Mouse (Mus musculus): ENCODE measurements around the gene Coro6. TPM values are rescaled to one million over a fixed set of nuclear protein-coding genes. Genes with fewer than 3 reads are reported as not detected.

Coro6 gene
- polyA plus RNA-seq (2016; fragmentation: Nextera tagmentation; extraction: Ambion mirVana) = 0.13 TPM in 1 of 2 replicates, not detected in the other

GRCm38 (mm10) chr11:77462283-77463100 is at the start of gene Coro6:
Gene Coro6 (plus strand): TSS chr11:77462411.
- peaks cover 18% of the 10 kb centered on the region for H3K4me1 ChIP-seq
- H3K36me3 ChIP-seq = no peaks in the 10 kb centered on the region
- no peak within 1 kb of the TSS for H3K27ac ChIP-seq (replicated peaks)
- H3K4me2 ChIP-seq (replicated peaks) = peak within 1 kb of the TSS; percentile 98
- no peaks in the 10 kb centered on the region for H3K9me3 ChIP-seq
- H3K9ac ChIP-seq (replicated peaks) = peak within 1 kb of the TSS; percentile 60
- peaks cover 75% of the 10 kb centered on the region for H3K27me3 ChIP-seq
- peak within 1 kb of the TSS; percentile 59 for H3K4me3 ChIP-seq
- whole genome bisulfite sequencing = under 1% methylated on average over 61 of the region's 73 CpGs
- 0 out of 2 replicates have a peak, but pooled peaks have one; percentile 30 for ATAC-seq (ENCODE audit: low FRiP score, low read depth)

GRCm38 (mm10) chr11:77414141-77414839 is 47.9 kb upstream of the Coro6 start:
- ATAC-seq (ENCODE audit: low FRiP score, low read depth) = no peak
- WGBS = 89% methylated on average over 2 of the region's 2 CpGs
- no peaks in the 10 kb centered on the region for H3K27me3 ChIP-seq
- no peak overlapping the region for H3K4me2 ChIP-seq (replicated peaks)
- H3K9ac ChIP-seq (replicated peaks) = no peak overlapping the region
- no peak overlapping the region for H3K4me3 ChIP-seq
- H3K9me3 ChIP-seq = no peaks in the 10 kb centered on the region
- no peaks in the 10 kb centered on the region for H3K36me3 ChIP-seq
- no peaks in the 10 kb centered on the region for H3K4me1 ChIP-seq
- H3K27ac ChIP-seq (replicated peaks) = no peak overlapping the region

GRCm38 (mm10) chr11:77416212-77417000 is 45.8 kb upstream of the Coro6 start:
- no peak for ATAC-seq (ENCODE audit: low FRiP score, low read depth)
- no peak overlapping the region for H3K27ac ChIP-seq (replicated peaks)
- H3K9me3 ChIP-seq = no peaks in the 10 kb centered on the region
- no peaks in the 10 kb centered on the region for H3K4me1 ChIP-seq
- H3K4me2 ChIP-seq (replicated peaks) = no peak overlapping the region
- no peak overlapping the region for H3K4me3 ChIP-seq
- no peaks in the 10 kb centered on the region for H3K27me3 ChIP-seq
- no peak overlapping the region for H3K9ac ChIP-seq (replicated peaks)
- H3K36me3 ChIP-seq = peaks cover 4% of the 10 kb centered on the region; the same call in 1 of the 2 replicates
- 80% methylated on average over 4 of the region's 4 CpGs for WGBS

- H3K27me3 ChIP-seq = no peaks in the 10 kb centered on the region
- H3K4me1 ChIP-seq = no peaks in the 10 kb centered on the region
- peaks cover 10% of the 10 kb centered on the region; the same call in 1 of the 2 replicates for H3K36me3 ChIP-seq
- H3K9ac ChIP-seq (replicated peaks) = no peak overlapping the region
- no peak overlapping the region for H3K4me2 ChIP-seq (replicated peaks)
- no peaks in the 10 kb centered on the region for H3K9me3 ChIP-seq
- no peak overlapping the region for H3K4me3 ChIP-seq
- 93% methylated on average over 4 of the region's 4 CpGs for WGBS
- ATAC-seq (ENCODE audit: low FRiP score, low read depth) = no peak
- H3K27ac ChIP-seq (replicated peaks) = no peak overlapping the region
Observed at GRCm38 (mm10) chr11:77418021-77418420, 44.2 kb upstream of the Coro6 start.

DNA sequence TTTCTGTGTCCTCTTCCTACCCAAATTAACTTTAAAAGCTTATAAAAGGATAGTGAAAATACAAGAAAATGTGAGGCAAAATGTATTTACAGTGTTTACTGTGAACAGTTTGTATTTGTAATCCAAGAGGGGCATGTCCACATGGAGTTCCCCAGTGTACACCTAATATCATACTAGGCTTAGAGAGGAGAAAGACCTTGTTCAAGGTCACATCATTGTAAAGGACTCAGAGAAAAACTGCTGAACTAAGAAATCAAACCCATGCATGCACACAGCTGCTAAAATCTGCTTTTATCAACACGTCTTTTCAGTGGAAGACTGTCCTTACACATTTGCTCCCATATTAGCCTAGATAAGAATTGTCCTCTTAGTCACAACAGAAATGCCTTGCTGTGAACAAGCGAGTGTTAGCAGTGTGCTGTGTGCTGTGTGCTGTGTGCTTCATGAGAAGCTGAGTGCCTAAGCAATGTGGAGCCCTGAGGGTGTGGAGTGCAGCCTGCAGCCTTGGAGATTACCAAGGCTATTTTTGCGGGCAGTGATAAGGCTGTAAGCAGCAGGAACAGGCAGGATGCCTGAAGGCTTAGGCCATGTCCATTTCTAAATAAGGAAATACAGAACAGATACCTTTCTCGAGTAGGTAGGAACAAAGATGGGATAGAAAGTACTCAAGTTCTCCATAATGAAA is 38.9 kb upstream of the Coro6 start:
- H3K9ac ChIP-seq (replicated peaks) = no peak overlapping the region
- no peak overlapping the region for H3K27ac ChIP-seq (replicated peaks)
- no peaks in the 10 kb centered on the region for H3K9me3 ChIP-seq
- ATAC-seq (ENCODE audit: low FRiP score, low read depth) = no peak
- no peaks in the 10 kb centered on the region for H3K27me3 ChIP-seq
- H3K4me1 ChIP-seq = no peaks in the 10 kb centered on the region
- WGBS = 83% methylated on average over 4 of the region's 4 CpGs
- H3K4me3 ChIP-seq = no peak overlapping the region
- H3K36me3 ChIP-seq = peaks cover 26% of the 10 kb centered on the region; the same call in 1 of the 2 replicates
- no peak overlapping the region for H3K4me2 ChIP-seq (replicated peaks)

DNA sequence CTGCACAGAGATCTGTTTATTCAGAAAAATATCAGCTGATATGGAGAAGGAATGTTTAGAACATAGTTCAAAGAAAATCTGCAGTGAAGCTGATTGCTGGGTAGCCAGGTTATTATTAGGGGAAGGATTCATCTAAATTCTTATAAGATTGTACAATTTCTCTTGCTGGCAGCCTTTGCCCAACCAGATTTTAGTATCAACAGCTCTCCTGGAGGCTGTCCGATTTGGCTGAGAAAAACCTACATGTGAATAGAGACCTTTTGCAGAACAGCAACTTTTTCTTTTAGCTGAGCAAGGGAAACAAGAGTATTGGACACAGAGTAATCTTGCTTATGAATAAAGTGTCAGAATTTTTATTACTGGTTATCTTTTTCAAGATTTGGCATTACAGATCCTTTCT is 33.8 kb upstream of the Coro6 start:
- WGBS = 84% methylated on average over 1 of the region's 1 CpGs
- Histone ChIP-seq H3K9ac (replicated peaks) (no peak overlapping the region), H3K9me3 (no peaks in the 10 kb centered on the region), H3K36me3 (peaks cover 13% of the 10 kb centered on the region; the same call in 1 of the 2 replicates), H3K4me2 (replicated peaks) (no peak overlapping the region), H3K4me3 (no peak overlapping the region), H3K27ac (replicated peaks) (no peak overlapping the region), H3K27me3 (no peaks in the 10 kb centered on the region), H3K4me1 (no peaks in the 10 kb centered on the region)
- no peak for ATAC-seq (ENCODE audit: low FRiP score, low read depth)

DNA sequence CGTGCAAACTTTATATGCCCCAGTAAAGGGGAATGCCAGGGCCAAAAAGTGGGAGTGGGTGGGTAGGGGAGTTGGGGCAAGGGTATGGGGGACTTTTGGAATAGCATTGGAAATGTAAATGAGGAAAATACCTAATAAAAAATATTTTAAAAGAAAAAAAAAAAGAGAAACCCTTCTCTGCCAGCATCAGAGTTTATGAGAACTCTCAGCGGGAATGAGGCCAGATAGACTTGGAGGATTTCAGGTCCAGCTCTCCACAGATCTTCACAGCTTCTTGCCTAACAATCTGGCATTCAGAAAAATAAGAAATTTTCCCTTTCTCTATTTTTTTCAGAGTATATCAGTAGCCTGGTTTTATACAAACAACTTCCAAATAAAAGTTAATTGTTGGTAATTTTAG is 25.2 kb upstream of the Coro6 start:
- H3K9ac ChIP-seq (replicated peaks) = no peak overlapping the region
- no peak overlapping the region for H3K4me3 ChIP-seq
- no peak overlapping the region for H3K4me2 ChIP-seq (replicated peaks)
- H3K36me3 ChIP-seq = peaks cover 31% of the 10 kb centered on the region
- H3K4me1 ChIP-seq = no peaks in the 10 kb centered on the region
- ATAC-seq (ENCODE audit: low FRiP score, low read depth) = no peak
- no peak overlapping the region for H3K27ac ChIP-seq (replicated peaks)
- no peaks in the 10 kb centered on the region for H3K27me3 ChIP-seq
- H3K9me3 ChIP-seq = no peaks in the 10 kb centered on the region
- 84% methylated on average over 2 of the region's 2 CpGs for WGBS

- 93% methylated on average over 9 of the region's 9 CpGs for WGBS
Observed at GRCm38 (mm10) chr11:77440081-77440480, 22.1 kb upstream of the Coro6 start.

DNA sequence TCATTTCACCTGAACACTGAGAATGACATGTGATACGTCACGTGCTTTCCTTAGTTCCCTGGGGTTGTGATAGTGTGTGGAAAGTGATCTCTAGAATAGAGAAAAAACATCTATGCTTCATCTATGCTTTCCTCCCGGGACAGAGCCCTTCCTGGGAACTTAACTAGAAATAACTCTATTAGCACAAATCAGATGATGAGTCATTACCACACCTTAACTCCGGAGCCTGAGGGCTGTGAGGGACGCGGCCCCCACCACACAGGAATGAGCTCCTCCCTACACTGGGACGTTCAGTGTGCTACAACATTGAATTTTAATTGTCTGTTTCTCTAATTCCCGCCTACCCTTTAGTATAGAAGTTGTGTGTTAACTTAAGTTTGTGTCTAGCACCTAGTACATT is 21.2 kb upstream of the Coro6 start:
- ATAC-seq (ENCODE audit: low FRiP score, low read depth) = no peak
- no peaks in the 10 kb centered on the region for H3K9me3 ChIP-seq
- H3K27me3 ChIP-seq = no peaks in the 10 kb centered on the region
- no peak overlapping the region for H3K9ac ChIP-seq (replicated peaks)
- no peak overlapping the region for H3K4me2 ChIP-seq (replicated peaks)
- H3K4me1 ChIP-seq = no peaks in the 10 kb centered on the region
- H3K27ac ChIP-seq (replicated peaks) = no peak overlapping the region
- no peak overlapping the region for H3K4me3 ChIP-seq
- H3K36me3 ChIP-seq = peaks cover 36% of the 10 kb centered on the region
- WGBS = 93% methylated on average over 8 of the region's 8 CpGs

More at GRCm38 (mm10) chr11:77440081-77440480, 22.1 kb upstream of the Coro6 start:
- no peak overlapping the region for H3K4me2 ChIP-seq (replicated peaks)
- H3K4me3 ChIP-seq = no peak overlapping the region
- no peak overlapping the region for H3K9ac ChIP-seq (replicated peaks)
- H3K36me3 ChIP-seq = peaks cover 36% of the 10 kb centered on the region
- H3K4me1 ChIP-seq = no peaks in the 10 kb centered on the region
- no peaks in the 10 kb centered on the region for H3K27me3 ChIP-seq
- no peak for ATAC-seq (ENCODE audit: low FRiP score, low read depth)
- H3K27ac ChIP-seq (replicated peaks) = no peak overlapping the region
- H3K9me3 ChIP-seq = no peaks in the 10 kb centered on the region

GRCm38 (mm10) chr11:77442186-77443170 is 19.7 kb upstream of the Coro6 start:
- H3K4me2 ChIP-seq (replicated peaks) = no peak overlapping the region
- peaks cover 35% of the 10 kb centered on the region for H3K36me3 ChIP-seq
- no peaks in the 10 kb centered on the region for H3K9me3 ChIP-seq
- no peaks in the 10 kb centered on the region for H3K4me1 ChIP-seq
- no peak overlapping the region for H3K9ac ChIP-seq (replicated peaks)
- no peak overlapping the region for H3K4me3 ChIP-seq
- H3K27ac ChIP-seq (replicated peaks) = no peak overlapping the region
- no peaks in the 10 kb centered on the region for H3K27me3 ChIP-seq
- ATAC-seq (ENCODE audit: low FRiP score, low read depth) = no peak
- WGBS = 86% methylated on average over 7 of the region's 7 CpGs

Measured in midbrain, embryonic 12.5 days (tissue).